Mouse (Mus musculus): ENCODE data around the gene Tiam1. TPM values are rescaled to one million over a fixed set of nuclear protein-coding genes. Genes with fewer than 3 reads are reported as not detected.

Gene Tiam1
- polyA plus RNA-seq, 1 experiment, result 14.1 TPM

- Histone ChIP-seq H3K27ac (ENCODE audit: control insufficient read depth, insufficient read depth, low read length) (no peak overlapping the region), H3K4me3 (ENCODE audit: control insufficient read depth, insufficient read depth, low read length) (no peak overlapping the region), H3K27me3 (ENCODE audit: control insufficient read depth, insufficient read depth, low read length) (no peaks in the 10 kb centered on the region), H3K4me1 (replicated peaks; ENCODE audit: control insufficient read depth, insufficient read depth, low read length) (peaks cover 11% of the 10 kb centered on the region), H3K36me3 (ENCODE audit: control insufficient read depth, insufficient read depth, low read length) (no peaks in the 10 kb centered on the region)
- TF ChIP-seq POLR2A (IDR thresholded peaks at IDR 0.05; ENCODE audit: control insufficient read depth, extremely low read depth, insufficient read depth, low read length, poor library complexity) (no peak), CTCF (IDR thresholded peaks at IDR 0.05; ENCODE audit: borderline replicate concordance, control insufficient read depth, extremely low read depth, insufficient read depth, low read length, poor library complexity) (no peak)
- 90% methylated on average over 6 of the region's 6 CpGs for WGBS
- DNase-seq, result no peak
These were observed 20.5 kb downstream of the Tiam1 start for GRCm38 (mm10) chr16:90123091-90123490.

GRCm38 (mm10) chr16:90122439-90122838, 21.1 kb downstream of the Tiam1 start:
- Histone ChIP-seq H3K36me3 (ENCODE audit: control insufficient read depth, insufficient read depth, low read length) (no peaks in the 10 kb centered on the region), H3K27ac (ENCODE audit: control insufficient read depth, insufficient read depth, low read length) (no peak overlapping the region), H3K4me1 (replicated peaks; ENCODE audit: control insufficient read depth, insufficient read depth, low read length) (peaks cover 11% of the 10 kb centered on the region), H3K27me3 (ENCODE audit: control insufficient read depth, insufficient read depth, low read length) (no peaks in the 10 kb centered on the region), H3K4me3 (ENCODE audit: control insufficient read depth, insufficient read depth, low read length) (no peak overlapping the region)
- 39% methylated on average over 9 of the region's 9 CpGs for WGBS
- DNase-seq, result no peak
- TF ChIP-seq POLR2A (IDR thresholded peaks at IDR 0.05; ENCODE audit: control insufficient read depth, extremely low read depth, insufficient read depth, low read length, poor library complexity) (no peak), CTCF (IDR thresholded peaks at IDR 0.05; ENCODE audit: borderline replicate concordance, control insufficient read depth, extremely low read depth, insufficient read depth, low read length, poor library complexity) (no peak)

- no peak for TF ChIP-seq POLR2A (IDR thresholded peaks at IDR 0.05; ENCODE audit: control insufficient read depth, extremely low read depth, insufficient read depth, low read length, poor library complexity)
- no peak for TF ChIP-seq CTCF (IDR thresholded peaks at IDR 0.05; ENCODE audit: borderline replicate concordance, control insufficient read depth, extremely low read depth, insufficient read depth, low read length, poor library complexity)
- Histone ChIP-seq H3K4me3 (ENCODE audit: control insufficient read depth, insufficient read depth, low read length) (no peak overlapping the region), H3K36me3 (ENCODE audit: control insufficient read depth, insufficient read depth, low read length) (no peaks in the 10 kb centered on the region), H3K4me1 (replicated peaks; ENCODE audit: control insufficient read depth, insufficient read depth, low read length) (peaks cover 11% of the 10 kb centered on the region), H3K27me3 (ENCODE audit: control insufficient read depth, insufficient read depth, low read length) (no peaks in the 10 kb centered on the region), H3K27ac (ENCODE audit: control insufficient read depth, insufficient read depth, low read length) (no peak overlapping the region)
- DNase-seq, result no peak
- 91% methylated on average over 13 of the region's 13 CpGs for WGBS
These were observed 21.8 kb downstream of the Tiam1 start for GRCm38 (mm10) chr16:90121799-90122198.

GRCm38 (mm10) chr16:90119969-90120368, 23.6 kb downstream of the Tiam1 start:
- TF ChIP-seq CTCF (IDR thresholded peaks at IDR 0.05; ENCODE audit: borderline replicate concordance, control insufficient read depth, extremely low read depth, insufficient read depth, low read length, poor library complexity) (no peak), POLR2A (IDR thresholded peaks at IDR 0.05; ENCODE audit: control insufficient read depth, extremely low read depth, insufficient read depth, low read length, poor library complexity) (no peak)
- 97% methylated on average over 4 of the region's 4 CpGs for WGBS
- no peaks in the 10 kb centered on the region for H3K27me3 ChIP-seq (ENCODE audit: control insufficient read depth, insufficient read depth, low read length)
- DNase-seq, result no peak
- H3K4me3 ChIP-seq (ENCODE audit: control insufficient read depth, insufficient read depth, low read length), result no peak overlapping the region
- peaks cover 11% of the 10 kb centered on the region for H3K4me1 ChIP-seq (replicated peaks; ENCODE audit: control insufficient read depth, insufficient read depth, low read length)
- no peaks in the 10 kb centered on the region for H3K36me3 ChIP-seq (ENCODE audit: control insufficient read depth, insufficient read depth, low read length)
- no peak overlapping the region for H3K27ac ChIP-seq (ENCODE audit: control insufficient read depth, insufficient read depth, low read length)

- Histone ChIP-seq H3K27me3 (ENCODE audit: control insufficient read depth, insufficient read depth, low read length) (no peaks in the 10 kb centered on the region), H3K36me3 (ENCODE audit: control insufficient read depth, insufficient read depth, low read length) (no peaks in the 10 kb centered on the region), H3K4me1 (replicated peaks; ENCODE audit: control insufficient read depth, insufficient read depth, low read length) (peaks cover under 1% of the 10 kb centered on the region; the same call in 1 of the 2 replicates), H3K27ac (ENCODE audit: control insufficient read depth, insufficient read depth, low read length) (no peak overlapping the region), H3K4me3 (ENCODE audit: control insufficient read depth, insufficient read depth, low read length) (no peak overlapping the region)
- no peak for DNase-seq
- WGBS, result 88% methylated on average over 13 of the region's 13 CpGs
- TF ChIP-seq CTCF (IDR thresholded peaks at IDR 0.05; ENCODE audit: borderline replicate concordance, control insufficient read depth, extremely low read depth, insufficient read depth, low read length, poor library complexity) (no peak), POLR2A (IDR thresholded peaks at IDR 0.05; ENCODE audit: control insufficient read depth, extremely low read depth, insufficient read depth, low read length, poor library complexity) (no peak)
These were observed 26.9 kb downstream of the Tiam1 start for GRCm38 (mm10) chr16:90116637-90117182.

- WGBS, result 96% methylated on average over 11 of the region's 11 CpGs
- Histone ChIP-seq H3K27ac (ENCODE audit: control insufficient read depth, insufficient read depth, low read length) (no peak overlapping the region), H3K4me1 (replicated peaks; ENCODE audit: control insufficient read depth, insufficient read depth, low read length) (peaks cover 14% of the 10 kb centered on the region), H3K4me3 (ENCODE audit: control insufficient read depth, insufficient read depth, low read length) (no peak overlapping the region), H3K27me3 (ENCODE audit: control insufficient read depth, insufficient read depth, low read length) (no peaks in the 10 kb centered on the region), H3K36me3 (ENCODE audit: control insufficient read depth, insufficient read depth, low read length) (no peaks in the 10 kb centered on the region)
- no peak for DNase-seq
- TF ChIP-seq CTCF (IDR thresholded peaks at IDR 0.05; ENCODE audit: borderline replicate concordance, control insufficient read depth, extremely low read depth, insufficient read depth, low read length, poor library complexity) (no peak), POLR2A (IDR thresholded peaks at IDR 0.05; ENCODE audit: control insufficient read depth, extremely low read depth, insufficient read depth, low read length, poor library complexity) (no peak)
These were observed 30.9 kb downstream of the Tiam1 start for GRCm38 (mm10) chr16:90112577-90113155.
